Mouse (Mus musculus) thymus, adult 2 months (tissue): ENCODE data around the gene Lpar3. TPM values are rescaled to one million over a fixed set of nuclear protein-coding genes. Genes with fewer than 3 reads are reported as not detected.

ENCODE experiments used
- DNase-seq: peaks from one replicate; pipeline ENCODE4 v3.0.0; 2021
- H3K27ac ChIP-seq: fragments of 200-500 bp; 2 replicates; pipeline ENCODE4 v1.5.1; 2012; ENCODE audit warnings: low read length, control low read depth; ENCODE audit not compliant: control insufficient read depth, insufficient read depth
- H3K27me3 ChIP-seq: fragments of 200-500 bp; 2 replicates; pipeline ENCODE4 v1.6.1; 2012; ENCODE audit warnings: mild to moderate bottlenecking, low read length, moderate library complexity, mixed read lengths; ENCODE audit not compliant: control insufficient read depth, insufficient read depth
- H3K36me3 ChIP-seq: fragments of 200-500 bp; 2 replicates; pipeline ENCODE4 v1.6.1; 2012; ENCODE audit warnings: mild to moderate bottlenecking, low read length, moderate library complexity; ENCODE audit not compliant: control insufficient read depth, insufficient read depth
- H3K4me1 ChIP-seq: fragments of 200-500 bp; replicated peaks from 2 replicates; pipeline ENCODE4 v1.6.1; 2012; ENCODE audit warnings: low read length; ENCODE audit not compliant: control insufficient read depth, insufficient read depth
- H3K4me3 ChIP-seq: fragments of 200-500 bp; 2 replicates; pipeline ENCODE4 v1.5.1; 2012; ENCODE audit warnings: mild to moderate bottlenecking, low read length, control low read depth, moderate library complexity; ENCODE audit not compliant: control insufficient read depth, insufficient read depth
- CTCF ChIP-seq: fragments of 200-500 bp; IDR thresholded peaks from 2 replicates; pipeline ENCODE4 v1.5.1; 2012; ENCODE audit warnings: mild to moderate bottlenecking, control low read depth, low read length, moderate library complexity, borderline replicate concordance; ENCODE audit not compliant: control insufficient read depth, poor library complexity, insufficient read depth; ENCODE audit errors: extremely low read depth
- POLR2A ChIP-seq: fragments of 200-500 bp; IDR thresholded peaks from 2 replicates; pipeline ENCODE4 v1.6.1; 2012; ENCODE audit warnings: mild to moderate bottlenecking, low read length, control low read depth, moderate library complexity; ENCODE audit not compliant: control insufficient read depth, poor library complexity, insufficient read depth; ENCODE audit errors: extremely low read depth
- WGBS: fragments of 180-500 bp; shearing (Covaris S2); methylation state at CpG from one replicate; pipeline ENCODE4 v1.1.7; 2018; 5-methylcytosine and 5-hydroxymethylcytosine counted together
- polyA plus RNA-seq: library from polyadenylated mRNA; depleted of rRNA; stranded (reverse); fragments of >200 nt; gene quantifications from 2 replicates; pipeline ENCODE4 v1.2.3, GENCODE M21; 2012; rRNA removed

Lpar3 gene
- polyA plus RNA-seq, 1 experiment: 2.3 TPM

DNA sequence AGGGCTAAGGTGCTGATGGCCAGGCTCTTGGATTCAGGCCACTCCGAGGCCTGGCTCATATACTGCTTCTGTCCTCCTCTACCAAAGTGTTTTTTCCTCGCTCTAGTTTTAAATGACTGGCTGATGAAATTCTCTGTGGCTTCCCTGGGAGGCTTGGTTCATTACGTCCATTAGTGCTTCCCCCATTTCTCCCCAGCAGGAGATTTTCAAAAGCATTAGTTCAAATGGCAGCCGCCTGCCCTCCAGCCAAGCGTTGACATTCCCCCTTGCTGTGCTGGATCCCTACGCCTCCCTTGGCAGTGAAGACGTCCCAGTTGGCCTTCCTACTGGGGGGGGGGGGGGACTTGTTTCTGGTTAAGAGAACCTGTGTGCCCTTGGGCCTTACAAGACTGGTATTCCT is 113.3 kb downstream of the Lpar3 start:
- no peak overlapping the region for H3K4me3 ChIP-seq
- no peak for TF ChIP-seq POLR2A
- no peak for TF ChIP-seq CTCF
- DNase-seq: no peak
- no peak overlapping the region for H3K27ac ChIP-seq
- H3K4me1 ChIP-seq: no peaks in the 10 kb centered on the region
- H3K36me3 ChIP-seq: no peaks in the 10 kb centered on the region
- H3K27me3 ChIP-seq: no peaks in the 10 kb centered on the region; the same call in 1 of the 2 replicates
- 97% methylated on average over 7 of the region's 7 CpGs for WGBS

Other genes starting within 250 kb of the Lpar3 start
- 3.5 and 4.6 TPM in 2 replicates for gene Syde2, start 233.1 kb upstream of the Lpar3 start, polyA plus RNA-seq
- 0.03 TPM in 1 of 2 replicates, not detected in the other for gene Wdr63, start 112.8 kb upstream of the Lpar3 start, polyA plus RNA-seq
- gene Mcoln3, start 103.5 kb upstream of the Lpar3 start, polyA plus RNA-seq: 5.9 and 6.1 TPM in 2 replicates
- gene Mcoln2, start 71.1 kb upstream of the Lpar3 start, polyA plus RNA-seq: 3.3 and 3.5 TPM in 2 replicates
- gene Ssx2ip, start 183.7 kb downstream of the Lpar3 start, polyA plus RNA-seq: 5.4 and 7.2 TPM in 2 replicates
- 2.0 and 2.5 TPM in 2 replicates for gene Ctbs, start 228.8 kb downstream of the Lpar3 start, polyA plus RNA-seq